Mouse (Mus musculus) left cerebral cortex, adult 18-20 months (tissue): ENCODE measurements at regions not wholly inside any gene's neighbourhood (a gene's known extent, or its start where the extent isn't known, plus 50 kb on each side); places are given as distances from the start of the nearest gene placed in this dataset.

Experiments used
- DNase-seq, 2 experiments: peaks; one replicate each; pipeline ENCODE4 v3.0.0; 2021 to 2022; ENCODE audit warnings: low spot score in 2 of 2, mixed read lengths in 1 of 2

GRCm38 (mm10) chr4:105385481-105385880 lies 228.3 kb downstream of the Plpp3 start:
- DNase-seq, result no peak

GRCm38 (mm10) chr4:105390378-105390777 lies 233.2 kb downstream of the Plpp3 start:
- no peak for DNase-seq

- DNase-seq, result no peak
These were observed 237.2 kb downstream of the Plpp3 start for GRCm38 (mm10) chr4:105394366-105394765.

GRCm38 (mm10) chr4:105397451-105397850 lies 240.3 kb downstream of the Plpp3 start:
- DNase-seq, result no peak

GRCm38 (mm10) chr4:105402021-105402420 lies 244.9 kb downstream of the Plpp3 start:
- DNase-seq, result no peak

GRCm38 (mm10) chr4:105403169-105403568 lies 246.0 kb downstream of the Plpp3 start:
- no peak for DNase-seq

- DNase-seq, result no peak
These were observed 246.5 kb downstream of the Plpp3 start for GRCm38 (mm10) chr4:105403686-105404085.

- DNase-seq, result no peak
These were observed 248.6 kb downstream of the Plpp3 start for GRCm38 (mm10) chr4:105405728-105406127.

- no peak for DNase-seq
These were observed 249.8 kb downstream of the Plpp3 start for GRCm38 (mm10) chr4:105406786-105407464.

- DNase-seq, result no peak
These were observed 251.7 kb downstream of the Plpp3 start for GRCm38 (mm10) chr4:105408896-105409295.

GRCm38 (mm10) chr4:105417166-105417565 lies 260.0 kb downstream of the Plpp3 start:
- DNase-seq, result no peak

- no peak for DNase-seq
These were observed 265.3 kb downstream of the Plpp3 start for GRCm38 (mm10) chr4:105422466-105422865.

GRCm38 (mm10) chr4:105423727-105424201 lies 266.6 kb downstream of the Plpp3 start:
- no peak for DNase-seq

GRCm38 (mm10) chr4:105425086-105425485 lies 267.9 kb downstream of the Plpp3 start:
- no peak for DNase-seq

GRCm38 (mm10) chr4:105427581-105427980 lies 270.4 kb downstream of the Plpp3 start:
- no peak for DNase-seq

- no peak for DNase-seq
These were observed 272.4 kb downstream of the Plpp3 start for GRCm38 (mm10) chr4:105429381-105430100.

- DNase-seq, result no peak
These were observed 275.3 kb downstream of the Plpp3 start for GRCm38 (mm10) chr4:105432461-105432860.

GRCm38 (mm10) chr4:105437141-105437540 lies 280.0 kb downstream of the Plpp3 start:
- DNase-seq, result no peak

GRCm38 (mm10) chr4:105449046-105449860 lies 292.1 kb downstream of the Plpp3 start:
- no peak for DNase-seq

GRCm38 (mm10) chr4:105450881-105451280 lies 293.7 kb downstream of the Plpp3 start:
- DNase-seq, result no peak

GRCm38 (mm10) chr4:105451871-105452270 lies 294.7 kb downstream of the Plpp3 start:
- no peak for DNase-seq
